Mouse (Mus musculus): ENCODE measurements around the gene Fat3.

- no peak for TF ChIP-seq CTCF (conservative IDR thresholded peaks at IDR 0.05; ENCODE audit: insufficient read depth, insufficient read length, low read depth, low read length)
- TF ChIP-seq POLR2A (IDR thresholded peaks at IDR 0.05; ENCODE audit: low read depth, low read length): no peak
These were observed 580.8 kb downstream of the Fat3 start for GRCm38 (mm10) chr9:15920271-15920670.

Measured in kidney, adult 2 months (tissue).